Comparison of ENCODE assay signal across 8 mouse cellular contexts in the genomic region with DNA sequence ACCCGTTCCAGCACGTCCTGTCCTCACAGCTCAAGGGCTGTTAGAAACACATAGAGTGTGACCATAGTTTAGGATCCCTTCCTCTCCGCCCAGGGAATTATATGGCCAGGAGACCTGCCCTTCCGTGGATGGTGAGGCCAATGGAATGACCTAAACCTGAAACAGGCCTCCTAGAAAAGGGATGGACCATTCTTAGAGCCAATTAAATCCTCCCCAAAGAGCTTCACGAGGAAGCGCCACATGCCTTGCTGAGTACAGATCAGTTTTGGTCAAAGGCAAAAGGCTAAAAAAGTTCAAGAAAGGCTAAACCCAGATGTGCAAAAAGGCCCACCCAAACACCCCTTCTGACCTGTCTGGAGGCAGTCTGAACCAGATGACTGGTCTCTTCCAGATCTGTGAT. TPM values are rescaled to one million over a fixed set of nuclear protein-coding genes. Genes with fewer than 3 reads are reported as not detected.
DNase-seq lines count a peak whose midpoint lies in the region; ATAC-seq and TF ChIP-seq lines count a peak whose summit lies in the region.

No protein-coding gene starts in this region.

- ATAC-seq in lung, embryonic 14.5 days (ENCODE audit: insufficient read depth) = no peak
- ATAC-seq in forebrain, embryonic 16.5 days = no peak
- no peak for ATAC-seq in liver, embryonic 11.5 days (replicated peaks; ENCODE audit: low FRiP score)

- 0 out of 2 replicates have a peak, but pooled peaks cover 7% of the 10 kb centered on the region for H3K4me1 ChIP-seq in lung, embryonic 14.5 days (ENCODE audit: insufficient read depth)
- H3K4me1 ChIP-seq in forebrain, embryonic 16.5 days (replicated peaks; ENCODE audit: control insufficient read depth, insufficient read depth, low read length) = peaks cover 23% of the 10 kb centered on the region
- no peaks in the 10 kb centered on the region; the same call in 1 of the 2 replicates for H3K4me1 ChIP-seq in liver, embryonic 11.5 days (replicated peaks; ENCODE audit: control insufficient read depth, insufficient read depth, low read length)
- H3K4me1 ChIP-seq in small intestine, adult 2 months (ENCODE audit: control insufficient read depth, insufficient read depth, insufficient read length, low read length) = no peaks in the 10 kb centered on the region

- no peaks in the 10 kb centered on the region for H3K9me3 ChIP-seq in lung, embryonic 14.5 days (ENCODE audit: low read depth, low read length)
- no peaks in the 10 kb centered on the region for H3K9me3 ChIP-seq in forebrain, embryonic 16.5 days (ENCODE audit: control insufficient read depth, low read length)
- H3K9me3 ChIP-seq in liver, embryonic 11.5 days (ENCODE audit: control insufficient read depth, low read length) = no peaks in the 10 kb centered on the region

- 27% methylated on average over 6 of the region's 6 CpGs for WGBS in lung, embryonic 14.5 days
- WGBS in forebrain, embryonic 16.5 days = 21% methylated on average over 6 of the region's 6 CpGs
- WGBS in liver, embryonic 11.5 days = 31% methylated on average over 6 of the region's 6 CpGs
- WGBS in small intestine, adult 2 months = 37% methylated on average over 6 of the region's 6 CpGs

- H3K9ac ChIP-seq in lung, embryonic 14.5 days = peak overlapping the region; percentile 69; the same call in 1 of the 2 replicates
- no peak overlapping the region for H3K9ac ChIP-seq in forebrain, embryonic 16.5 days (replicated peaks; ENCODE audit: low read depth, low read length)
- no peak overlapping the region for H3K9ac ChIP-seq in liver, embryonic 11.5 days (ENCODE audit: low read depth, low read length)

- H3K36me3 ChIP-seq in lung, embryonic 14.5 days (ENCODE audit: insufficient read depth) = no peaks in the 10 kb centered on the region
- H3K36me3 ChIP-seq in forebrain, embryonic 16.5 days (ENCODE audit: control insufficient read depth, insufficient read depth) = no peaks in the 10 kb centered on the region
- no peaks in the 10 kb centered on the region for H3K36me3 ChIP-seq in liver, embryonic 11.5 days (ENCODE audit: control insufficient read depth, insufficient read depth, low read length)
- no peaks in the 10 kb centered on the region for H3K36me3 ChIP-seq in small intestine, adult 2 months (ENCODE audit: control insufficient read depth, insufficient read depth, low read length)

- TF ChIP-seq CTCF in lung, embryonic 14.5 days (IDR thresholded peaks at IDR 0.05; ENCODE audit: low read depth) = no peak
- TF ChIP-seq CTCF in small intestine, adult 2 months (IDR thresholded peaks at IDR 0.05; ENCODE audit: extremely low read depth, insufficient read length, insufficient replicate concordance, low read depth, low read length) = no peak

- no peak for DNase-seq in lung, embryonic 14.5 days
- DNase-seq in lung, adult 18-20 months = no peak
- DNase-seq in liver, embryonic 11.5 days (ENCODE audit: low spot score) = no peak
- DNase-seq in frontal cortex, postnatal 25 days (ENCODE audit: low spot score in 2 of 2) = no peak
- no peak for DNase-seq in kidney, adult 18-20 months
- no peak for DNase-seq in frontal cortex, adult 2 months (ENCODE audit: extremely low spot score in 1 of 2, low spot score in 1 of 2)

- peak overlapping the region; percentile 93 for H3K27ac ChIP-seq in lung, embryonic 14.5 days (ENCODE audit: low read depth)
- no peak overlapping the region for H3K27ac ChIP-seq in forebrain, embryonic 16.5 days (ENCODE audit: low read length)
- no peak overlapping the region for H3K27ac ChIP-seq in liver, embryonic 11.5 days (ENCODE audit: low read depth, low read length)
- H3K27ac ChIP-seq in small intestine, adult 2 months (ENCODE audit: insufficient read depth, low read depth, low read length) = no peak overlapping the region

- peak overlapping the region; percentile 54 for H3K4me3 ChIP-seq in lung, embryonic 14.5 days (ENCODE audit: low read depth, low read length)
- no peak overlapping the region; the same call in 1 of the 2 replicates for H3K4me3 ChIP-seq in forebrain, embryonic 16.5 days (replicated peaks; ENCODE audit: low read length)
- no peak overlapping the region for H3K4me3 ChIP-seq in liver, embryonic 11.5 days (ENCODE audit: low read depth, low read length)
- H3K4me3 ChIP-seq in small intestine, adult 2 months (ENCODE audit: low read depth, low read length) = peak overlapping the region; percentile 44; the same call in 1 of the 2 replicates

- peaks cover 27% of the 10 kb centered on the region for H3K27me3 ChIP-seq in lung, embryonic 14.5 days (ENCODE audit: insufficient read depth, low read length)
- H3K27me3 ChIP-seq in forebrain, embryonic 16.5 days (replicated peaks; ENCODE audit: control insufficient read depth, insufficient read depth, low read length) = peaks cover 36% of the 10 kb centered on the region
- H3K27me3 ChIP-seq in liver, embryonic 11.5 days (replicated peaks; ENCODE audit: control insufficient read depth, insufficient read depth, low read length) = peaks cover 46% of the 10 kb centered on the region
- peaks cover 14% of the 10 kb centered on the region for H3K27me3 ChIP-seq in small intestine, adult 2 months (ENCODE audit: control insufficient read depth, insufficient read depth, low read length)

- no peak for TF ChIP-seq POLR2A in small intestine, adult 2 months (IDR thresholded peaks at IDR 0.05; ENCODE audit: low read depth, low read length)

- H3K4me2 ChIP-seq in lung, embryonic 14.5 days = peak overlapping the region; percentile 80
- peak overlapping the region; percentile 93 for H3K4me2 ChIP-seq in forebrain, embryonic 16.5 days (ENCODE audit: low read length)
- H3K4me2 ChIP-seq in liver, embryonic 11.5 days = peak overlapping the region; percentile 57; the same call in 1 of the 2 replicates

RNA-seq across cellular contexts. Expression of gene Wnt2, which starts 1.9 kb away (rescaled TPM):
- polyA plus RNA-seq in lung, embryonic 14.5 days (2014; fragmentation: Nextera tagmentation; extraction: Ambion mirVana) = 87.5 and 89.0 TPM in 2 replicates
- 0.17 and 0.29 TPM in 2 replicates for polyA plus RNA-seq in forebrain, embryonic 16.5 days (2015; fragmentation: Nextera tagmentation; extraction: Ambion mirVana)
- 6.1 and 7.8 TPM in 2 replicates for polyA plus RNA-seq in liver, embryonic 11.5 days (2014; fragmentation: Nextera tagmentation; extraction: Ambion mirVana)
- 0.38 and 0.66 TPM in 2 replicates for polyA plus RNA-seq in small intestine, adult 2 months (2012; rRNA removed)
- polyA plus RNA-seq in frontal cortex, adult 2 months (2012; rRNA removed) = 1.2 and 1.6 TPM in 2 replicates

Comparison
In these comparisons a context has a peak if more than half of its experiments do, and no peak if none do; other contexts are left out.
1. H3K4me3 ChIP-seq: peak in lung, embryonic 14.5 days (single experiment) and small intestine, adult 2 months (single experiment); none in forebrain, embryonic 16.5 days (single experiment) and liver, embryonic 11.5 days (single experiment).
2. RNA of gene Wnt2, which starts 1.9 kb away (polyA plus RNA-seq): 87.5 to 89.0 TPM in lung, embryonic 14.5 days; 6.1 to 7.8 TPM in liver, embryonic 11.5 days, 1.2 to 1.6 TPM in frontal cortex, adult 2 months, 0.38 to 0.66 TPM in small intestine, adult 2 months and 0.17 to 0.29 TPM in forebrain, embryonic 16.5 days; every median in the first group is over 10 times any median in the second.
3. Peak in every context shown above with its lines, with median percentiles within 50 percentile points of each other: H3K4me2 ChIP-seq.